Mouse (Mus musculus): Measurements from ENCODE around the gene Ttf1. TPM values are rescaled to one million over a fixed set of nuclear protein-coding genes. Genes with fewer than 3 reads are reported as not detected.
A peak's percentile ranks its signal among the peaks of the same experiment; 100 is the strongest.

Gene Ttf1
- polyA plus RNA-seq, 1 experiment from 2014 or later: 6.9 TPM

DNA sequence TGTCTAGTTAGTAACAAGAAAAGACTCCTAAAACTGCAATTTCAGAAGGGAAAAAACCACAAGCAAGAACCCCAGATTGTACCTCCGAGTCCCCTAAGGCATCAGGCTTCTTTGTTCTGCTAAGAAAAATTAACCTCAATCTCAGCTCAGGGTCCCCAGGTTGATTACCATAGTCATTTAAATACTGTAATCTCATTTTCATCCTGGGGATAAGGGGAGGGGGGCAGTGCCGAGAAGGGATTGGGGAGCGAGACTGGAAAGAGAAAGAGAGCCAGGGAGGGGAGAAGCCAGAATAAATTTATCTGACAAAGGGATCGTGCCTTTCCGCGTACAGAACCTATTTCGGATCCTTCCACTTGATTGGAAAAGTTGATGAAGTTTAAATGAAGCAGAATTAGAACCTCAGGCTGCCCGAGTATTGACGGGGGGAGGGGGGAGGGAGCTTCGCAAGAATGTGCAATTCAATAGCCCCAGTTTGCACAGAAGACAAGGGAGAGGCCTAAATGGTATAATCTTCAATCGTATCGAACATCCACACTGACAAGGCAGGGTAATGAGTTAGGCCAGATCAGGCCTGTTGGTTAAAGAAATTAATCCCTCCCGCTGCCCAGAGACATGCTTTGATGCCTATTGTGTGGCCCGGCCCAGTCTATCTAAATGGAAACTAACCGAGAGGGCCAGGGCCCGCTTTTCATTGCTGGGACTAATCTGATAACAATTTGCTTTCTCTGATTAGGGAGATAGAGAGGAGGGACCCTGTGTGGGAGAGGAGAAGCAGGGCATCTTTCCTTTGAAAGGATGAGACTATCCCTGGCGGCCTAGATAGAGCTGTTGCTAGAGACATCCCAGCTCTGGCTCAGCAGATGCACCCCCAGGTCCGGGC lies 19.2 kb upstream of the Ttf1 start:
- Histone ChIP-seq H3K27ac (ENCODE audit: low read length) (no peak overlapping the region), H3K27me3 (replicated peaks; ENCODE audit: insufficient read depth, low read length) (0 out of 2 replicates have a peak, but pooled peaks cover 5% of the 10 kb centered on the region), H3K36me3 (ENCODE audit: insufficient read depth, low read length) (no peaks in the 10 kb centered on the region), H3K4me2 (replicated peaks; ENCODE audit: low read depth, low read length) (no peak overlapping the region), H3K4me3 (ENCODE audit: low read depth, low read length) (no peak overlapping the region), H3K9me3 (ENCODE audit: low read length) (no peaks in the 10 kb centered on the region), H3K9ac (replicated peaks; ENCODE audit: low read depth) (no peak overlapping the region), H3K4me1 (ENCODE audit: insufficient read depth, low read depth, low read length) (no peaks in the 10 kb centered on the region; the same call in 1 of the 2 replicates)
- no peak for DNase-seq (ENCODE audit: low spot score)
- TF ChIP-seq EP300 (IDR thresholded peaks at IDR 0.05): no peak
- no peak for TF ChIP-seq CTCF (IDR thresholded peaks at IDR 0.05)
- no peak for ATAC-seq
- 36% methylated on average over 18 of the region's 18 CpGs for WGBS

DNA sequence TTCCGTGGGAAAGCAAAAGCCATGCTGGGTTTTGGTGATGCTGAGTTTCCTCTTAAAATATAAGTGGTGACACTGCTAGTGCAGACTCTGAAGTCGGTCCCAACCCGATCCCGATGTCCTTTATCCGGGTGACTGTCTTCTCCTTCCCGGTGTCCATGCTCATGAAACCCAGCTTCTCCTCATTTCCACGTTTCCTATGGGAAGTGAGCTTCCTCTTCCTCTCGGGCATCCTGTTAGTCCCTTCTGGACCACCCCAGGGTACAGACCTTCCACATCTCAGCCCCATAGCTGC lies 18.6 kb upstream of the Ttf1 start:
- TF ChIP-seq CTCF (IDR thresholded peaks at IDR 0.05) (no peak), EP300 (IDR thresholded peaks at IDR 0.05) (no peak)
- H3K27me3 ChIP-seq (replicated peaks; ENCODE audit: insufficient read depth, low read length): 0 out of 2 replicates have a peak, but pooled peaks cover 5% of the 10 kb centered on the region
- H3K9me3 ChIP-seq (ENCODE audit: low read length): no peaks in the 10 kb centered on the region
- H3K4me2 ChIP-seq (replicated peaks; ENCODE audit: low read depth, low read length): no peak overlapping the region
- no peaks in the 10 kb centered on the region; the same call in 1 of the 2 replicates for H3K4me1 ChIP-seq (ENCODE audit: insufficient read depth, low read depth, low read length)
- DNase-seq (ENCODE audit: low spot score) (no peak), ATAC-seq (no peak)
- no peak overlapping the region for H3K9ac ChIP-seq (replicated peaks; ENCODE audit: low read depth)
- H3K4me3 ChIP-seq (ENCODE audit: low read depth, low read length): no peak overlapping the region
- WGBS: 50% methylated on average over 7 of the region's 8 CpGs
- no peak overlapping the region for H3K27ac ChIP-seq (ENCODE audit: low read length)
- H3K36me3 ChIP-seq (ENCODE audit: insufficient read depth, low read length): no peaks in the 10 kb centered on the region

DNA sequence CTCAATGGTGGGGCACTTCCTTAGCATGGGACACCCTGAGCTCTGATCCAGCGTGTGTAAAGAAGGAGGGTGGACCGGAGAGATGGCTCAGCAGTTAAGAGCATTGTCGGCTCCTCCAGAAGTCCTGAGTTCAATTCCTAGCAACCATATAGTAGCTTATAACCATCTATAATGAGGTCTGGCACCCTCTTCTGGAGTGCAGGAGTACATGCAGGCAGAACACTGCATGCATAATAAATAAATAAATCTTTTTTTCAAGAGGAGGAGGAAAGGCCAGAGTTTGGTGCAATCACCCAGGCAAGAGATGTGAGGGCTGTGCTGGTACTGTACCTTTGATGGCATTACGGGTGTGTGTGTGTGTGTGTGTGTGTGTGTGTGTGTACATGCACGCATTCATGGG lies 17.9 kb upstream of the Ttf1 start:
- Histone ChIP-seq H3K4me2 (replicated peaks; ENCODE audit: low read depth, low read length) (no peak overlapping the region), H3K4me3 (ENCODE audit: low read depth, low read length) (no peak overlapping the region), H3K27me3 (replicated peaks; ENCODE audit: insufficient read depth, low read length) (0 out of 2 replicates have a peak, but pooled peaks cover 5% of the 10 kb centered on the region), H3K9ac (replicated peaks; ENCODE audit: low read depth) (no peak overlapping the region), H3K36me3 (ENCODE audit: insufficient read depth, low read length) (no peaks in the 10 kb centered on the region), H3K9me3 (ENCODE audit: low read length) (no peaks in the 10 kb centered on the region), H3K27ac (ENCODE audit: low read length) (no peak overlapping the region), H3K4me1 (ENCODE audit: insufficient read depth, low read depth, low read length) (no peaks in the 10 kb centered on the region; the same call in 1 of the 2 replicates)
- TF ChIP-seq EP300 (IDR thresholded peaks at IDR 0.05): no peak
- peak; percentile 28 for TF ChIP-seq CTCF (IDR thresholded peaks at IDR 0.05)
- no peak for ATAC-seq
- no peak for DNase-seq (ENCODE audit: low spot score)
- 95% methylated on average over 5 of the region's 5 CpGs for WGBS

DNA sequence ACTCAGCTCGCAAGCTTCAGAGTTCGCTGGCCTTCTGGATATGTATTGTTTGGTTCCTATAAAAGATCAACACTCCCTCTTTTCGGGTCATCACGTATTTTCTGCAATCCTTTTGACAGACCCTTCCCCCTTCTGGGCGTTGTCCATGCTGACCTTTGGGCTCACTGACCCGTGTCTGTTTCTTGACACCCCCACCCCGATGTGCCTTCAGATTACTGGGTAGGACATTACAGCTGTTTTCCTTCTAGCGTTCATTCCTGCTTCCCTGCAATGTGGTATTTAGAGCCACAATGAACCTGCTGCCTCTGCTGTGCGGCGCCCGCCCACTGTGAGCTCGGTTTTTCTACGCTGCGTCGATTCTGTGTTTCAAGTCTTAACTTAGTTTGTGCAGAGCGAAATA lies 13.9 kb upstream of the Ttf1 start:
- H3K27me3 ChIP-seq (replicated peaks; ENCODE audit: insufficient read depth, low read length): no peaks in the 10 kb centered on the region
- no peaks in the 10 kb centered on the region for H3K4me1 ChIP-seq (ENCODE audit: insufficient read depth, low read depth, low read length)
- ATAC-seq (no peak), DNase-seq (ENCODE audit: low spot score) (no peak)
- WGBS: 64% methylated on average over 16 of the region's 16 CpGs
- TF ChIP-seq EP300 (IDR thresholded peaks at IDR 0.05) (no peak), CTCF (IDR thresholded peaks at IDR 0.05) (no peak)
- no peak overlapping the region for H3K4me3 ChIP-seq (ENCODE audit: low read depth, low read length)
- no peak overlapping the region for H3K9ac ChIP-seq (replicated peaks; ENCODE audit: low read depth)
- H3K4me2 ChIP-seq (replicated peaks; ENCODE audit: low read depth, low read length): no peak overlapping the region
- no peaks in the 10 kb centered on the region for H3K9me3 ChIP-seq (ENCODE audit: low read length)
- H3K27ac ChIP-seq (ENCODE audit: low read length): no peak overlapping the region
- no peaks in the 10 kb centered on the region for H3K36me3 ChIP-seq (ENCODE audit: insufficient read depth, low read length)

DNA sequence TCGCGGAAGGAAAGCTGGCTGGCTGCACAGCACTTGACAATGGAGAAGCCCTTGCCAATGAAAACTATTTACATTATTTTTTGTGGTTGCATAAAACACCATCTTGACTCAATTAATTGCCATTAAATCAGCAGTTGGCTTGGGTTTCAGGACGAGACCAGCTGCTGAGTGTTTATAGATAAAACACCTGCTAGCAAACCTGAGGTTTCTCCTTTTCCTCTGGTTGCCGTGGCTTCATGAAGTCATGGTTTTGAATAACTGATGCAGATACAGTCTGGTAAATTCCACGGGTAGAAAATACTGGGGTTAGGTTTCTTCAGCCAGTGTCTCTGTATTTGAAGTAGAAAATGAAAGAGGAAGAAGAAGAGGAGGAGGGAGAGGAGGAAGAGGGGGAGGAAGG lies 8.1 kb upstream of the Ttf1 start:
- Histone ChIP-seq H3K27ac (ENCODE audit: low read length) (no peak overlapping the region), H3K4me2 (replicated peaks; ENCODE audit: low read depth, low read length) (no peak overlapping the region), H3K36me3 (ENCODE audit: insufficient read depth, low read length) (no peaks in the 10 kb centered on the region), H3K9me3 (ENCODE audit: low read length) (no peaks in the 10 kb centered on the region), H3K4me1 (ENCODE audit: insufficient read depth, low read depth, low read length) (peaks cover 7% of the 10 kb centered on the region; the same call in 1 of the 2 replicates), H3K27me3 (replicated peaks; ENCODE audit: insufficient read depth, low read length) (no peaks in the 10 kb centered on the region), H3K9ac (replicated peaks; ENCODE audit: low read depth) (no peak overlapping the region), H3K4me3 (ENCODE audit: low read depth, low read length) (no peak overlapping the region)
- TF ChIP-seq CTCF (IDR thresholded peaks at IDR 0.05) (no peak), EP300 (IDR thresholded peaks at IDR 0.05) (no peak)
- WGBS: 32% methylated on average over 5 of the region's 5 CpGs
- ATAC-seq (no peak), DNase-seq (ENCODE audit: low spot score) (no peak)

DNA sequence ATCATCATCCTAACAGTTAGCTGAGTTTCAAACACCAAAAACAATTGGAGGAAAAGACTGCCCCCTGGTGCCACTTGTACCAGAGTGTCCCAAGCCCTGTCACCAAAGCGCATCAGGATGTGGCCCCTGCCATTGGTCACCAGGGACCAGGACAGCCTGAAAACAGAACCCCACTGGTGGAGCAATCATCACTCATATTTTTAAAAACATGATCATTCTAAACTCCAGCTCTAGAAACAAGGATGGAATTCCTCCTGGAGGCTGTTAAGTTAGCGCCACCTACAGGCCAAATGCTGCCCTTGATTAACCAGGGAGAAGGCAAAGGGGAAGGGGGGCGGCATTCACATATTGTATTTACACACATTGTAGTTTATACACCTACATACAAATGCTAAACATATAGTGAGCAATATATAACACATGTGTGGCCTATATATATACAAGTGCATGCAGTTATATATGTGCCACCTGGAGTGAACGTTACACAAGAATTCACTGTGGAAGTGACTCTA lies 7.1 kb upstream of the Ttf1 start:
- TF ChIP-seq EP300 (IDR thresholded peaks at IDR 0.05) (no peak), CTCF (IDR thresholded peaks at IDR 0.05) (peak; percentile 81)

More for the DNA sequence above, 7.1 kb upstream of the Ttf1 start:
- WGBS: 28% methylated on average over 4 of the region's 4 CpGs
- H3K27ac ChIP-seq (ENCODE audit: low read length): no peak overlapping the region
- ATAC-seq (peak; percentile 34), DNase-seq (ENCODE audit: low spot score) (peak; percentile 66)
- no peaks in the 10 kb centered on the region for H3K36me3 ChIP-seq (ENCODE audit: insufficient read depth, low read length)
- no peaks in the 10 kb centered on the region for H3K9me3 ChIP-seq (ENCODE audit: low read length)
- H3K4me3 ChIP-seq (ENCODE audit: low read depth, low read length): no peak overlapping the region
- H3K9ac ChIP-seq (replicated peaks; ENCODE audit: low read depth): no peak overlapping the region
- no peaks in the 10 kb centered on the region for H3K27me3 ChIP-seq (replicated peaks; ENCODE audit: insufficient read depth, low read length)
- peaks cover 7% of the 10 kb centered on the region; the same call in 1 of the 2 replicates for H3K4me1 ChIP-seq (ENCODE audit: insufficient read depth, low read depth, low read length)
- no peak overlapping the region for H3K4me2 ChIP-seq (replicated peaks; ENCODE audit: low read depth, low read length)
